Mouse (Mus musculus): ENCODE results near the gene Sh3gl2. TPM values are rescaled to one million over a fixed set of nuclear protein-coding genes. Genes with fewer than 3 reads are reported as not detected.

Gene Sh3gl2
- total and polyA plus RNA-seq, 3 experiments = not detected

DNA sequence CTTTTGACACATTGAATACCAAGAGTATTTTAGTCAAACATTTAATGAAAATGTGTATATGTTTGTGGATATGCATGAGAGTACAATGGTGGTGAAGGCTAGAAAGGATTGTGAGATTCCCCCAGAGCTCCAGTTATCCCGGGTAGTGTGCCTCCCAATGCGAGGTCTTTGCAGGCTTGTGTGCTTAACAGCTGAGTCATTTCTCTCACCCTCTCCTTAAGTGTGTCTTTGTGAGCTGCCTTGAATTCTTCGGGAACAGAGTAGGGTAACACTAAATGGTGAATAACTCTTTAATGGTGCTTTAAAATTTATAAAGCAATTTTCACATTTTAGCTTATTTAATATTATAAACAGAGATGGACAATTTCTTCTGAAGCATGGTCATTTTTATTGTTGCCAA, 300.8 kb downstream of the Sh3gl2 start:
- peaks cover 51% of the 10 kb centered on the region for H3K9me3 ChIP-seq (replicated peaks; ENCODE audit: low read length)
- no peaks in the 10 kb centered on the region for H3K79me2 ChIP-seq (replicated peaks; ENCODE audit: control insufficient read depth, extremely low read depth, insufficient read depth, poor library complexity, severe bottlenecking)
- no peaks in the 10 kb centered on the region for H3K4me1 ChIP-seq (ENCODE audit: control insufficient read depth in 1 of 2, insufficient read depth in 2 of 2)
- H3K27ac ChIP-seq (ENCODE audit: insufficient read depth, low read depth) = no peak overlapping the region
- no peak overlapping the region for H3K4me2 ChIP-seq (ENCODE audit: insufficient read depth, low read depth, poor library complexity, severe bottlenecking)
- dilution Hi-C loops (cut with MboI; ENCODE audit: extremely low pct_ligation_motif_present, extremely low pct_unique_long_range_greater_than_20kb, low sequenced_read_pairs) = no loop called here
- DNase-seq (ENCODE audit: extremely low read depth) = no peak
- in situ Hi-C loops (cut with MboI; ENCODE audit: low pct_ligation_motif_present, low pct_unique_long_range_greater_than_20kb, low sequenced_read_pairs) = no loop called here
- no peaks in the 10 kb centered on the region for H3K27me3 ChIP-seq (replicated peaks)
- TF ChIP-seq USF1 (IDR thresholded peaks at IDR 0.05; ENCODE audit: low read depth, low read length) (no peak), CHD1 (IDR thresholded peaks at IDR 0.05; ENCODE audit: low read depth, low read length) (no peak), UBTF (IDR thresholded peaks at IDR 0.05; ENCODE audit: low read depth, low read length) (no peak), ELF1 (IDR thresholded peaks at IDR 0.05; ENCODE audit: low read depth, low read length) (no peak), MAFK (IDR thresholded peaks at IDR 0.05; ENCODE audit: insufficient replicate concordance, low read length) (no peak), RCOR1 (conservative IDR thresholded peaks at IDR 0.05; ENCODE audit: low read depth, low read length) (no peak), HCFC1 (IDR thresholded peaks at IDR 0.05; ENCODE audit: low read depth, low read length) (no peak), MAX (IDR thresholded peaks at IDR 0.05; ENCODE audit: low read length) (no peak), PAX5 (IDR thresholded peaks at IDR 0.05; ENCODE audit: low read length) (no peak), ZNF384 (IDR thresholded peaks at IDR 0.05; ENCODE audit: low read depth, low read length) (no peak), IRF4 (IDR thresholded peaks at IDR 0.05; ENCODE audit: low read depth, low read length) (no peak)
- no peaks in the 10 kb centered on the region for H3K36me3 ChIP-seq (replicated peaks in 1 of 2; ENCODE audit: control insufficient read depth in 1 of 2, insufficient read depth in 1 of 2, low read length in 1 of 2)
- H3K9ac ChIP-seq (ENCODE audit: insufficient read depth, low read depth) = no peak overlapping the region
- H3K4me3 ChIP-seq (replicated peaks in 1 of 3; ENCODE audit: low read depth in 2 of 3, low read length in 2 of 3, poor library complexity in 1 of 3) = no peak overlapping the region

DNA sequence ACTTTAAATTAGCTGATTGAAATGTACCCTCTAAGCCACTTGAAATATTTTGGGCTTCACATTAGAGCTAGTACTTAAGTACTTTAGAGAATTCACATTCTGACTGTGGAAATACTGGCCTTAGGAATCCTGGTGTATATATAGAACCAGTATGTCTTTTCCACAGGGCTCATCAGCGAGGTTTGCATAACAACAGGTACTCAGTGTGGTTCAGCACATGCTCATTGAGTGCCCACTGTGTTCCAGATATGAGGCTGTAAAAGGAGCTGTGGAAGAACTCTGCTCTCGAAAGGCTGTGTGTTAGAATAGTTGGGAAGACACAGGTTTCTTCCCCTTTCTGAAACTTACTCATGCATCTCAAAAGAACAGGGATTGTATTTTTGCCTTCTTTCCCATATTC, 302.1 kb downstream of the Sh3gl2 start:
- Histone ChIP-seq H3K36me3 (replicated peaks in 1 of 2; ENCODE audit: control insufficient read depth in 1 of 2, insufficient read depth in 1 of 2, low read length in 1 of 2) (no peaks in the 10 kb centered on the region), H3K9ac (ENCODE audit: insufficient read depth, low read depth) (no peak overlapping the region), H3K4me1 (ENCODE audit: control insufficient read depth in 1 of 2, insufficient read depth in 2 of 2) (no peaks in the 10 kb centered on the region), H3K27me3 (replicated peaks) (no peaks in the 10 kb centered on the region), H3K9me3 (replicated peaks; ENCODE audit: low read length) (peaks cover 48% of the 10 kb centered on the region), H3K79me2 (replicated peaks; ENCODE audit: control insufficient read depth, extremely low read depth, insufficient read depth, poor library complexity, severe bottlenecking) (no peaks in the 10 kb centered on the region), H3K4me3 (replicated peaks in 1 of 3; ENCODE audit: low read depth in 2 of 3, low read length in 2 of 3, poor library complexity in 1 of 3) (no peak overlapping the region), H3K27ac (ENCODE audit: insufficient read depth, low read depth) (no peak overlapping the region), H3K4me2 (ENCODE audit: insufficient read depth, low read depth, poor library complexity, severe bottlenecking) (no peak overlapping the region)
- in situ Hi-C loops (cut with MboI; ENCODE audit: low pct_ligation_motif_present, low pct_unique_long_range_greater_than_20kb, low sequenced_read_pairs) = no loop called here
- no peak for DNase-seq (ENCODE audit: extremely low read depth)
- dilution Hi-C loops (cut with MboI; ENCODE audit: extremely low pct_ligation_motif_present, extremely low pct_unique_long_range_greater_than_20kb, low sequenced_read_pairs) = no loop called here
- TF ChIP-seq KAT2A (IDR thresholded peaks at IDR 0.05; ENCODE audit: insufficient replicate concordance, low read length) (no peak), SIN3A (IDR thresholded peaks at IDR 0.05; ENCODE audit: low read length) (no peak), BHLHE40 (IDR thresholded peaks at IDR 0.05; ENCODE audit: low read depth, low read length) (no peak), MXI1 (IDR thresholded peaks at IDR 0.05; ENCODE audit: low read depth, low read length) (no peak), PAX5 (IDR thresholded peaks at IDR 0.05; ENCODE audit: low read length) (no peak), SMC3 (IDR thresholded peaks at IDR 0.05; ENCODE audit: low read depth, low read length) (no peak), ZNF384 (IDR thresholded peaks at IDR 0.05; ENCODE audit: low read depth, low read length) (no peak), ETS1 (conservative IDR thresholded peaks at IDR 0.05; ENCODE audit: low read depth, low read length) (no peak), JUN (IDR thresholded peaks at IDR 0.05; ENCODE audit: insufficient read depth, low read depth, low read length) (no peak), E2F4 (IDR thresholded peaks at IDR 0.05; ENCODE audit: insufficient replicate concordance, low read depth, low read length) (no peak), ZC3H11A (IDR thresholded peaks at IDR 0.05; ENCODE audit: low read depth, low read length) (no peak), ZKSCAN1 (IDR thresholded peaks at IDR 0.05; ENCODE audit: borderline replicate concordance, low read depth, low read length) (no peak), MAX (IDR thresholded peaks at IDR 0.05; ENCODE audit: low read length) (no peak), NRF1 (IDR thresholded peaks at IDR 0.05; ENCODE audit: low read depth, low read length) (no peak), MAFK (IDR thresholded peaks at IDR 0.05; ENCODE audit: insufficient replicate concordance, low read length) (no peak), NELFE (IDR thresholded peaks at IDR 0.05; ENCODE audit: low read depth, low read length) (no peak), IRF4 (IDR thresholded peaks at IDR 0.05; ENCODE audit: low read depth, low read length) (no peak), USF1 (IDR thresholded peaks at IDR 0.05; ENCODE audit: low read depth, low read length) (no peak), MAZ (IDR thresholded peaks at IDR 0.05; ENCODE audit: low read depth, low read length) (no peak), MYC (IDR thresholded peaks at IDR 0.05; ENCODE audit: low read depth, low read length) (no peak)
